Mouse (Mus musculus): Measurements from ENCODE around the gene Pear1. TPM values are rescaled to one million over a fixed set of nuclear protein-coding genes. Genes with fewer than 3 reads are reported as not detected.

The Pear1 gene
- polyA plus RNA-seq, 1 experiment = 0.06 TPM

DNA sequence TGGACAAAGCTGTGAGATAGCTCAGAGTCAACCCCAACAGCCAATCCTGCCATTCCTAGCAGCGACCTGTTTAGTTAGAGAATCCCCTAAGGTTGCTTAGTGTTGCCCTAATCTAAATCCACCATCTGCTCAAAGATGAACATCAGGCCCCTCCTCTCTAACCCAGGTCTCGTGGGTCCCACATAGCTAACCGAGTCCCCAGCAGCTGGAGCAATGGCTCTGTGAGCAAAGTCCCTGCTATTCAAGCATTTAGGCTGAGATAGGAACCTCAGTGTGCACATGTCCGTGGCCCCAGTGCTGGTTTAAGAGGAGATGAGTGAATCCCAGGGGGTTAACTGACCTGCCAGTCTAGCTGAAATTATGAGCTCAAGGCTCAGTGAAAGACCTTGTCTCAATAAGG is 22.1 kb upstream of the Pear1 start:
- peaks cover 3% of the 10 kb centered on the region; the same call in 1 of the 2 replicates for H3K27me3 ChIP-seq (ENCODE audit: control insufficient read depth)
- no peak overlapping the region for H3K4me3 ChIP-seq (replicated peaks)
- no peaks in the 10 kb centered on the region for H3K4me1 ChIP-seq (ENCODE audit: control insufficient read depth)
- no peaks in the 10 kb centered on the region for H3K9me3 ChIP-seq (ENCODE audit: control insufficient read depth, low read length)
- H3K36me3 ChIP-seq (ENCODE audit: control insufficient read depth) = no peaks in the 10 kb centered on the region
- TF ChIP-seq GATA1 (IDR thresholded peaks at IDR 0.05; ENCODE audit: low read length) (no peak), TAL1 (IDR thresholded peaks at IDR 0.05; ENCODE audit: low read length) (no peak)

GRCm38 (mm10) chr3:87844981-87845380 is 20.9 kb upstream of the Pear1 start:
- Histone ChIP-seq H3K36me3 (ENCODE audit: control insufficient read depth) (no peaks in the 10 kb centered on the region), H3K27me3 (ENCODE audit: control insufficient read depth) (peaks cover 5% of the 10 kb centered on the region), H3K4me1 (ENCODE audit: control insufficient read depth) (no peaks in the 10 kb centered on the region), H3K4me3 (replicated peaks) (no peak overlapping the region), H3K9me3 (ENCODE audit: control insufficient read depth, low read length) (no peaks in the 10 kb centered on the region)
- no peak for TF ChIP-seq TAL1 (IDR thresholded peaks at IDR 0.05; ENCODE audit: low read length)
- TF ChIP-seq GATA1 (IDR thresholded peaks at IDR 0.05; ENCODE audit: low read length) = no peak

DNA sequence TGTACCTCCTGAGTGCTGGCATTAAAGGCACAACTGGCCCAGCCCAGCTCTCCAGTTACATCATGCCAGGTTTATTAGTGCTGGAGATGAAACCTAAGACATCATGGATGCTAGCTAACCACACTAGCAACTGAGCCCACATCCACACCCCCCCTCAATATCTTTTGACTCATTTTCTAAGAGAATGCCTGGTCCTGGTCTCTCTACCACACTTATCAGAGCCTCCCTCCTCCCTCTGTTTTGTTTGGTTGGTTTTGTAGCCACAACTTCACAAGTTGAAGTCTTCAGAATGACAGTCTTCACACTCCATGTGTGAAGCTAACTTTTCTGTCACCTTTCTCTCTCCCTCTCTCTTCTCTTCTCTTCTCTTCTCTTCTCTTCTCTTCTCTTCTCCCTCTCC is 16.8 kb upstream of the Pear1 start:
- Histone ChIP-seq H3K36me3 (ENCODE audit: control insufficient read depth) (no peaks in the 10 kb centered on the region), H3K27me3 (ENCODE audit: control insufficient read depth) (peaks cover 6% of the 10 kb centered on the region; the same call in 1 of the 2 replicates), H3K9me3 (ENCODE audit: control insufficient read depth, low read length) (no peaks in the 10 kb centered on the region), H3K4me1 (ENCODE audit: control insufficient read depth) (no peaks in the 10 kb centered on the region), H3K4me3 (replicated peaks) (no peak overlapping the region)
- TF ChIP-seq TAL1 (IDR thresholded peaks at IDR 0.05; ENCODE audit: low read length) (no peak), GATA1 (IDR thresholded peaks at IDR 0.05; ENCODE audit: low read length) (no peak)

GRCm38 (mm10) chr3:87838622-87839021 is 14.5 kb upstream of the Pear1 start:
- H3K27me3 ChIP-seq (ENCODE audit: control insufficient read depth) = peaks cover 6% of the 10 kb centered on the region; the same call in 1 of the 2 replicates
- TF ChIP-seq TAL1 (IDR thresholded peaks at IDR 0.05; ENCODE audit: low read length) = no peak
- TF ChIP-seq GATA1 (IDR thresholded peaks at IDR 0.05; ENCODE audit: low read length) = no peak
- H3K9me3 ChIP-seq (ENCODE audit: control insufficient read depth, low read length) = no peaks in the 10 kb centered on the region
- H3K36me3 ChIP-seq (ENCODE audit: control insufficient read depth) = no peaks in the 10 kb centered on the region
- H3K4me1 ChIP-seq (ENCODE audit: control insufficient read depth) = no peaks in the 10 kb centered on the region
- no peak overlapping the region for H3K4me3 ChIP-seq (replicated peaks)

DNA sequence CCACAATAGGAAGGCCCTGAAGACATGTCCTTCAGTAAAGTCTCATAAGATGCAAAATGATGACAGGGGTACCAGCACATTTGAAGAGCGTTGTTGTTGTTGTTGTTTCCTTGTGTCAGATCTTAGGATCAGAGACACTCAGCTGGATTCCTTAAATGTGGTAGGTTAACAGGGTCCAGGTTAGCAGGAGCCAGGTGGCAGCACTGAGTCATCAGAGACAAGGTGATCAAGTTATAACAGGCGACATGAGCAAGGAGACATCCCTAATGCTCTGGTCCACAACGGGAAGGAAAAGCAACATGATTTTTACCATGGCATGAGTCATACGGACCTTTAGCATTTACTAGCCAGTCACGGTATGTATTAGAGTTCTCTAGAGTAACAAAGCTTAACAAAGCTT is 9.4 kb upstream of the Pear1 start:
- H3K36me3 ChIP-seq (ENCODE audit: control insufficient read depth) = no peaks in the 10 kb centered on the region
- no peak overlapping the region for H3K4me3 ChIP-seq (replicated peaks)
- no peaks in the 10 kb centered on the region for H3K4me1 ChIP-seq (ENCODE audit: control insufficient read depth)
- H3K27me3 ChIP-seq (ENCODE audit: control insufficient read depth) = no peaks in the 10 kb centered on the region
- TF ChIP-seq TAL1 (IDR thresholded peaks at IDR 0.05; ENCODE audit: low read length) (no peak), GATA1 (IDR thresholded peaks at IDR 0.05; ENCODE audit: low read length) (no peak)
- H3K9me3 ChIP-seq (ENCODE audit: control insufficient read depth, low read length) = no peaks in the 10 kb centered on the region

- Histone ChIP-seq H3K9me3 (ENCODE audit: control insufficient read depth, low read length) (no peaks in the 10 kb centered on the region), H3K4me1 (ENCODE audit: control insufficient read depth) (no peaks in the 10 kb centered on the region), H3K4me3 (replicated peaks) (no peak overlapping the region), H3K36me3 (ENCODE audit: control insufficient read depth) (no peaks in the 10 kb centered on the region), H3K27me3 (ENCODE audit: control insufficient read depth) (no peaks in the 10 kb centered on the region)
- TF ChIP-seq GATA1 (IDR thresholded peaks at IDR 0.05; ENCODE audit: low read length) (no peak), TAL1 (IDR thresholded peaks at IDR 0.05; ENCODE audit: low read length) (no peak)
Observed at GRCm38 (mm10) chr3:87832109-87832859, 8.2 kb upstream of the Pear1 start.

DNA sequence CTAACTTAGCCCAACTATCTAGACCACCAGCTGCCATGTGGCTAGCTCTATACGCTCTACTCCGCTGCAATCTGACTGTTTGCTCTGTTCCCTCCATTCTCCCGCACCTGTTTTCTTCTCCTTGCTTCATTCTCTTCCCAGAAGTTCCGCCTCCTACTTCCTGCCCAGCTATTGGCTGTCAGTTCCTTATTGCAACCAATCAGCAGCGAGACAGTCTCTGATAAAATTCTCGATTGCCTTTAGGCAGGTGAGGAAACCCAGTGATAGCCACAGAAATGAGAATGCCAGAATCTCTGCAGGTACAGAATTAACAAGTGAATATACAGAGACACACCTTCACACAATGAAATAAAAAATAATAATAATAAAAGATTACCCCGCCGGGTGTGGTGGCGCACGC is 4.9 kb upstream of the Pear1 start:
- H3K4me1 ChIP-seq (ENCODE audit: control insufficient read depth) = no peaks in the 10 kb centered on the region
- H3K9me3 ChIP-seq (ENCODE audit: control insufficient read depth, low read length) = no peaks in the 10 kb centered on the region
- TF ChIP-seq TAL1 (IDR thresholded peaks at IDR 0.05; ENCODE audit: low read length) = no peak
- TF ChIP-seq GATA1 (IDR thresholded peaks at IDR 0.05; ENCODE audit: low read length) = no peak
- H3K4me3 ChIP-seq (replicated peaks) = no peak overlapping the region
- H3K27me3 ChIP-seq (ENCODE audit: control insufficient read depth) = no peaks in the 10 kb centered on the region
- H3K36me3 ChIP-seq (ENCODE audit: control insufficient read depth) = no peaks in the 10 kb centered on the region

- no peak for TF ChIP-seq GATA1 (IDR thresholded peaks at IDR 0.05; ENCODE audit: low read length)
- TF ChIP-seq TAL1 (IDR thresholded peaks at IDR 0.05; ENCODE audit: low read length) = no peak
Observed at GRCm38 (mm10) chr3:87828435-87828834, 4.3 kb upstream of the Pear1 start.

DNA sequence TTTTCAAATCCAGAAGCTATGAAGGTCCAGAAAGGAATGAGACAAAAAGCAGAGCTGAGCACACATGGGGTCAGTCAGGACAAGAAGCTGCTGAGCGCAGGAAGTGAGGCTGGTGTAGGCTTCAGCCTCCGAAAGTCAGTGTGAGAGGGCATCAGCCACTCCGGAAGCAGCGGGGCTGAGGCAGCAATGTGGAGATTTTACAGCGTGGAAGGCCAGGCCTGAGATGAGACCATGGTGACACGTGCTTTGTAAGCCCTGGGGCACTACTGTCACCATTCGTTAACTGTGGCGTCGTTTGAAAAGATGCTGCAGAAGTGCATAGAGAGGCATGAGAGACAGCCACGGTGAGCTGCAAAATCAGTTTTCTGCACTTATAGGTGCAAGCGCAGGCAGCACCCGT is 5.9 kb downstream of the Pear1 start:
- H3K36me3 ChIP-seq (ENCODE audit: control insufficient read depth) = no peaks in the 10 kb centered on the region
- peaks cover 2% of the 10 kb centered on the region; the same call in 1 of the 2 replicates for H3K4me1 ChIP-seq (ENCODE audit: control insufficient read depth)
- no peak overlapping the region for H3K4me3 ChIP-seq (replicated peaks)
- TF ChIP-seq GATA1 (IDR thresholded peaks at IDR 0.05; ENCODE audit: low read length) (no peak), TAL1 (IDR thresholded peaks at IDR 0.05; ENCODE audit: low read length) (no peak)
- no peaks in the 10 kb centered on the region for H3K9me3 ChIP-seq (ENCODE audit: control insufficient read depth, low read length)
- peaks cover 11% of the 10 kb centered on the region for H3K27me3 ChIP-seq (ENCODE audit: control insufficient read depth)

More at GRCm38 (mm10) chr3:87828435-87828834, 4.3 kb upstream of the Pear1 start:
- Histone ChIP-seq H3K9me3 (ENCODE audit: control insufficient read depth, low read length) (no peaks in the 10 kb centered on the region), H3K27me3 (ENCODE audit: control insufficient read depth) (no peaks in the 10 kb centered on the region), H3K4me1 (ENCODE audit: control insufficient read depth) (no peaks in the 10 kb centered on the region), H3K4me3 (replicated peaks) (no peak overlapping the region), H3K36me3 (ENCODE audit: control insufficient read depth) (no peaks in the 10 kb centered on the region)
